Mouse (Mus musculus): ENCODE results near the gene Lrmp. TPM values are rescaled to one million over a fixed set of nuclear protein-coding genes. Genes with fewer than 3 reads are reported as not detected.

Lrmp gene
- total and polyA plus RNA-seq, 3 experiments, result 64.3 to 70.1 TPM; not detected in 1

DNA sequence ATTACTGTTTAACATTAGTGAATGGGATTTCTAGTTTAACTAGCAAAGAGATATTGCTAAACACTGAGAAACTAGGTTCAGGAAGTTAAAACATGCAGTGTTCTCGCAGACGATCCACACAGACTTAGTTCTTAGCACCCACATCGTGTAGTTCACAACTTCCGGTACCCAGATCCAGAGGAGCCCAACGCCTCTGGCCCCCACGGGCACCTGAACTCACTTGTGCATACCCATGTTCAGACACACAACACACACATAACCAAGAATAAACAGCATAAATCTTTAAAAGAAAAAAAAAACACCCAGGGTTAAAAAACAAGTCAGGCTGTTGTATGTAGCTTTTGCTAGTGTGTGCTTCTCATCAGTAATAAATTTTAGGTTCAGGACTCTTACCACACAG, 89.0 kb downstream of the Lrmp start:
- Histone ChIP-seq H3K9ac (ENCODE audit: control insufficient read depth, low read depth, low read length, poor library complexity, severe bottlenecking) (no peak overlapping the region), H3K27ac (ENCODE audit: control insufficient read depth, low read depth, low read length) (no peak overlapping the region), H3K79me2 (ENCODE audit: control insufficient read depth, insufficient read depth, low read length, poor library complexity) (no peaks in the 10 kb centered on the region), H3K36me3 (ENCODE audit: control insufficient read depth in 1 of 2, insufficient read depth in 2 of 2, low read length in 2 of 2) (no peaks in the 10 kb centered on the region), H3K4me3 (ENCODE audit: control insufficient read depth in 1 of 2, insufficient read depth in 1 of 2, low read depth in 2 of 2, low read length in 2 of 2) (no peak overlapping the region), H3K9me3 (replicated peaks; ENCODE audit: insufficient read depth, low read length) (no peaks in the 10 kb centered on the region), H3K27me3 (ENCODE audit: control insufficient read depth in 1 of 2, insufficient read depth in 2 of 2, low read length in 2 of 2) (no peaks in the 10 kb centered on the region), H3K4me1 (ENCODE audit: control insufficient read depth in 1 of 2, insufficient read depth in 2 of 2, low read length in 2 of 2) (no peaks in the 10 kb centered on the region)
- TF ChIP-seq ZMIZ1 (IDR thresholded peaks at IDR 0.05; ENCODE audit: low read depth, low read length) (no peak), MEF2A (IDR thresholded peaks at IDR 0.05; ENCODE audit: extremely low read depth, insufficient replicate concordance, low read depth, low read length, poor library complexity, severe bottlenecking) (no peak), TCF12 (IDR thresholded peaks at IDR 0.05; ENCODE audit: low read depth, low read length) (no peak), MAX (IDR thresholded peaks at IDR 0.05; ENCODE audit: low read length) (no peak), ZC3H11A (IDR thresholded peaks at IDR 0.05; ENCODE audit: low read depth, low read length) (no peak), ZNF384 (IDR thresholded peaks at IDR 0.05; ENCODE audit: low read depth, low read length) (no peak)
- DNase-seq (ENCODE audit: low read depth, low spot score), result no peak

DNA sequence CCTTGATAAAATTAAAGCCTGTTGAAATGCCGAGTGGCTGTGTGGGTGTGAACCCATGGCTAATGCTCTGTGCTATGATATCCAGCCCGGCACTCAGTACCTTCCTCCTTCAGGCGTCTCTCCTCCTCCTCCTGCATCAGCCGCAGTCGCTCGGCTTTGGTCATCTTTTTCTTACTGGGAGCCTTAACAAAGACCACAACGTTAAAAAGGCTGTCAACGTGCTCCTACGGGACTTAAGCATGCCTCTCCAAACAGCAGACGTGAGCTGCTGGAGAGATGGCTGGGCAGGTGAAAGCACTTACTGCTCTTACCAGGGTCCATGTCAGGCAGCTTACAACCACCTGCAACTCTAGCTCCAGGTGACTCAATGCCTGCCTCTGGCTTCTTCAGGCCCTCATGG, 89.7 kb downstream of the Lrmp start:
- H3K27ac ChIP-seq (ENCODE audit: control insufficient read depth, low read depth, low read length), result no peak overlapping the region
- no peak for TF ChIP-seq NELFE (IDR thresholded peaks at IDR 0.05; ENCODE audit: low read depth, low read length)
- TF ChIP-seq JUND (IDR thresholded peaks at IDR 0.05; ENCODE audit: low read depth, low read length), result no peak
- no peak for TF ChIP-seq POLR2AphosphoS5 (IDR thresholded peaks at IDR 0.05; ENCODE audit: borderline replicate concordance, low read depth, low read length)
- TF ChIP-seq RAD21 (IDR thresholded peaks at IDR 0.05; ENCODE audit: low read depth, low read length), result no peak
- TF ChIP-seq POLR2AphosphoS2 (IDR thresholded peaks at IDR 0.05; ENCODE audit: low read length), result no peak
- TF ChIP-seq ETS1 (IDR thresholded peaks at IDR 0.05; ENCODE audit: low read depth, low read length), result no peak
- H3K27me3 ChIP-seq (ENCODE audit: control insufficient read depth in 1 of 2, insufficient read depth in 2 of 2, low read length in 2 of 2), result no peaks in the 10 kb centered on the region
- no peak overlapping the region for H3K4me3 ChIP-seq (ENCODE audit: control insufficient read depth in 1 of 2, insufficient read depth in 1 of 2, low read depth in 2 of 2, low read length in 2 of 2)
- no peaks in the 10 kb centered on the region; a peak in 1 of 4 replicates for H3K36me3 ChIP-seq (ENCODE audit: control insufficient read depth in 1 of 2, insufficient read depth in 2 of 2, low read length in 2 of 2)
- H3K9me3 ChIP-seq (replicated peaks; ENCODE audit: insufficient read depth, low read length), result no peaks in the 10 kb centered on the region
- no peaks in the 10 kb centered on the region; a peak in 1 of 4 replicates for H3K4me1 ChIP-seq (ENCODE audit: control insufficient read depth in 1 of 2, insufficient read depth in 2 of 2, low read length in 2 of 2)
- no peaks in the 10 kb centered on the region for H3K79me2 ChIP-seq (ENCODE audit: control insufficient read depth, insufficient read depth, low read length, poor library complexity)
- H3K9ac ChIP-seq (ENCODE audit: control insufficient read depth, low read depth, low read length, poor library complexity, severe bottlenecking), result no peak overlapping the region
- no peak for DNase-seq (ENCODE audit: low read depth, low spot score)

DNA sequence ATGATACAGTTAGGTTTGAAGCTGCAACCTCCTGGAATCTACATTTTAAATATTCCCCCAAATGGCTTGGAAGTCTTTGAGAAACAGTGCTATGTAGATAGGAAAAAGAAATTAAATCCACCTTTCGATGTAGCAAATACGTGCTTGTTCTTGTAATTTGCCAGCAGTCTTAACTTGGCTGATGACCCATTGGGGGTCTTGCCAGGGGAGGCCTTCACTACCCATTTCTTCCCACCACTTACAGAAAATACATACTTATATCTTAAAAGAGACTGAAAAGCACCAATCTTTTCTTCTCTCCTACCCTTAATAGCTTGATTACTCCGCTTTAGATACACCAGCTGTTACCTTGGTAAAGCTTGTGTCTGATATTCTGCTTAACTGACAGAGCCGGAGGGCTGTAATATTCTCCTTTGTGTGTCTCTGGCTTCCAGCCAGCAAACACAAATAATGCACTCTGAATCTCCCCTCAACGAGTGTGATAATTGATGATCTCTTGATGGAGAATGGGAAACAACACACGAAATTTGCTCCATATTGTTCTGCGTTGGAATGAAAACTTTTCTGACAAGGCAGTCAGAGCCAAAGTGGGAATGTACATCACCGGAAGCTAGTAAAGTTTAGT, 94.7 kb downstream of the Lrmp start:
- Histone ChIP-seq H3K36me3 (ENCODE audit: control insufficient read depth in 1 of 2, insufficient read depth in 2 of 2, low read length in 2 of 2) (peaks cover 0 to 8% of the 10 kb centered on the region in 2 experiments; a peak in 2 of 4 replicates), H3K9ac (ENCODE audit: control insufficient read depth, low read depth, low read length, poor library complexity, severe bottlenecking) (no peak overlapping the region), H3K9me3 (replicated peaks; ENCODE audit: insufficient read depth, low read length) (no peaks in the 10 kb centered on the region), H3K27ac (ENCODE audit: control insufficient read depth, low read depth, low read length) (no peak overlapping the region), H3K4me3 (ENCODE audit: control insufficient read depth in 1 of 2, insufficient read depth in 1 of 2, low read depth in 2 of 2, low read length in 2 of 2) (peak overlapping the region; percentile 71 to 76), H3K4me1 (ENCODE audit: control insufficient read depth in 1 of 2, insufficient read depth in 2 of 2, low read length in 2 of 2) (peaks cover 0 to 3% of the 10 kb centered on the region in 2 experiments; a peak in 3 of 4 replicates), H3K79me2 (ENCODE audit: control insufficient read depth, insufficient read depth, low read length, poor library complexity) (peaks cover 5% of the 10 kb centered on the region), H3K27me3 (ENCODE audit: control insufficient read depth in 1 of 2, insufficient read depth in 2 of 2, low read length in 2 of 2) (no peaks in the 10 kb centered on the region)
- no peak for DNase-seq (ENCODE audit: low read depth, low spot score)
- TF ChIP-seq RAD21 (IDR thresholded peaks at IDR 0.05; ENCODE audit: low read depth, low read length) (no peak), SMC3 (IDR thresholded peaks at IDR 0.05; ENCODE audit: low read depth, low read length) (no peak), CTCF (IDR thresholded peaks at IDR 0.05 in 2 of 3, conservative IDR thresholded peaks at IDR 0.05 in 1 of 3; ENCODE audit: control insufficient read depth in 1 of 3, insufficient read depth in 1 of 3, low read depth in 2 of 3, low read length in 3 of 3, poor library complexity in 1 of 3, severe bottlenecking in 1 of 3) (no peak), NELFE (IDR thresholded peaks at IDR 0.05; ENCODE audit: low read depth, low read length) (no peak), POLR2AphosphoS5 (IDR thresholded peaks at IDR 0.05; ENCODE audit: borderline replicate concordance, low read depth, low read length) (no peak), HCFC1 (IDR thresholded peaks at IDR 0.05; ENCODE audit: low read depth, low read length) (no peak), TCF12 (IDR thresholded peaks at IDR 0.05; ENCODE audit: low read depth, low read length) (no peak), GABPA (IDR thresholded peaks at IDR 0.05; ENCODE audit: low read depth, low read length) (no peak), BHLHE40 (IDR thresholded peaks at IDR 0.05; ENCODE audit: borderline replicate concordance, low read depth, low read length) (no peak), MYC (IDR thresholded peaks at IDR 0.05; ENCODE audit: low read depth, low read length) (no peak), UBTF (IDR thresholded peaks at IDR 0.05; ENCODE audit: borderline replicate concordance, insufficient read depth, low read depth, low read length) (no peak)

Measured in MEL (cell line).